Mouse (Mus musculus) urinary bladder, postnatal 25 days (tissue): ENCODE measurements at regions not wholly inside any gene's neighbourhood (a gene's known extent, or its start where the extent isn't known, plus 50 kb on each side); places are given as distances from the start of the nearest gene placed in this dataset.

Experiments used
- DNase-seq: peaks from one replicate; pipeline ENCODE4 v3.0.0; 2022; ENCODE audit warnings: low spot score

- no peak for DNase-seq
Observed at GRCm38 (mm10) chr19:15047896-15048295, 450.0 kb upstream of the Tle4 start.

GRCm38 (mm10) chr19:15047306-15047868 lies 449.5 kb upstream of the Tle4 start:
- no peak for DNase-seq

GRCm38 (mm10) chr19:15035554-15035953 lies 437.7 kb upstream of the Tle4 start:
- DNase-seq = peak; percentile 60

- DNase-seq = no peak
Observed at GRCm38 (mm10) chr19:15033921-15034320, 436.1 kb upstream of the Tle4 start.

- DNase-seq = no peak
Observed at GRCm38 (mm10) chr19:15033396-15033795, 435.5 kb upstream of the Tle4 start.

GRCm38 (mm10) chr19:15032297-15032947 lies 434.6 kb upstream of the Tle4 start:
- DNase-seq = no peak

GRCm38 (mm10) chr19:15031483-15031882 lies 433.6 kb upstream of the Tle4 start:
- DNase-seq = no peak

GRCm38 (mm10) chr19:15003596-15003995 lies 405.7 kb upstream of the Tle4 start:
- no peak for DNase-seq

GRCm38 (mm10) chr19:14993344-14993743 lies 395.5 kb upstream of the Tle4 start:
- no peak for DNase-seq

GRCm38 (mm10) chr19:14970161-14970560 lies 372.3 kb upstream of the Tle4 start:
- no peak for DNase-seq

- no peak for DNase-seq
Observed at GRCm38 (mm10) chr19:14968283-14968682, 370.4 kb upstream of the Tle4 start.

- DNase-seq = no peak
Observed at GRCm38 (mm10) chr19:14957727-14958126, 359.9 kb upstream of the Tle4 start.

- DNase-seq = no peak
Observed at GRCm38 (mm10) chr19:14957154-14957553, 359.3 kb upstream of the Tle4 start.

- DNase-seq = no peak
Observed at GRCm38 (mm10) chr19:14956392-14956791, 358.5 kb upstream of the Tle4 start.

GRCm38 (mm10) chr19:14955969-14956368 lies 358.1 kb upstream of the Tle4 start:
- no peak for DNase-seq

GRCm38 (mm10) chr19:14940207-14940952 lies 342.5 kb upstream of the Tle4 start:
- DNase-seq = no peak

GRCm38 (mm10) chr19:14922238-14922637 lies 324.4 kb upstream of the Tle4 start:
- DNase-seq = no peak

- DNase-seq = no peak
Observed at GRCm38 (mm10) chr19:14911056-14911850, 313.4 kb upstream of the Tle4 start.

GRCm38 (mm10) chr19:14894875-14895274 lies 297.0 kb upstream of the Tle4 start:
- no peak for DNase-seq

GRCm38 (mm10) chr19:14892390-14892758 lies 294.5 kb upstream of the Tle4 start:
- no peak for DNase-seq

- DNase-seq = no peak
Observed at GRCm38 (mm10) chr19:14891689-14892389, 294.0 kb upstream of the Tle4 start.

- DNase-seq = no peak
Observed at GRCm38 (mm10) chr19:14891090-14891428, 293.2 kb upstream of the Tle4 start.
